Mouse (Mus musculus) CH12.LX (cell line): ENCODE results near the gene Tet3.

ENCODE experiments used
- POLR2AphosphoS2 ChIP-seq: IDR thresholded peaks from 2 replicates; pipeline ENCODE4 v1.6.1; 2011; ENCODE audit warnings: low read depth, low read length, improper control_type of control experiment
- UBTF ChIP-seq: IDR thresholded peaks from 2 replicates; pipeline ENCODE4 v1.6.1; 2012; ENCODE audit warnings: low read depth, mild to moderate bottlenecking, inconsistent platforms, low read length, improper control_type of control experiment, moderate library complexity

DNA sequence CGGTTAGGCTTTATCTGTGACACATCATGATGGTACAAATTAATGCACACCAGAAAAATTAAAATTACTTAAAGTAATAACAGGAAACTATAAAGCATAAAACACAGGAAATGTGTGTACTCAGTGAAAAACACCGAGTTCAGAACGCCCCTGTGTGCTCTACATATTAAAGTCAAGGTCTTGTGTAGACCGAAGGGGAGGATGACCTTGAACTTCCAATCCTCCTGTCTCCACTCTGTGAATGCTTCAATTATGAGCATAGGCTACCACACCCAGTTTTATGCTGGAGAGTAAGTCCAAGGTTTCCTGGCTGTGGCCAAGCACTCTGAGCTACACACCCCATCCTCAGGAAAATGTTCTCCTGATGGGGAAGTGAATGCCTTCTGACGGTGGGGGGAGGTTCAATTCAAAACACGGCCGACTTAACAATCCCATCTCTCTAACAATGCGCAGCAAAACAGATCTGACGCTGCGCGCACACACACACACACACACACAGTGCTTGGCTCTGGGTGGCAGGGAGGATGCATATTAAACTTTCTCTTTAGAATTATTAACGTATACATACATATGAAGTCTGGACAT lies 43.4 kb downstream of the Tet3 start:
- TF ChIP-seq POLR2AphosphoS2 (no peak), UBTF (no peak)
